Mouse (Mus musculus) myocyte (in vitro differentiated cells): ENCODE results near the gene Scrg1. TPM values are rescaled to one million over a fixed set of nuclear protein-coding genes. Genes with fewer than 3 reads are reported as not detected.
"Not testable (repeated sequence)": the region's sequence is repeated elsewhere in the genome, so short reads cannot be mapped to it uniquely, and the experiment has no call there.

Experiments used
- H3K27me3 ChIP-seq: one replicate; pipeline ENCODE4 v1.6.1; 2011; ENCODE audit not compliant: control insufficient read depth, insufficient read depth, insufficient read length
- H3K36me3 ChIP-seq: one replicate; pipeline ENCODE4 v1.6.1; 2011; ENCODE audit not compliant: control insufficient read depth, insufficient read depth
- H3K4me2 ChIP-seq: one replicate; pipeline ENCODE4 v1.6.1; 2011; ENCODE audit warnings: low read depth, control low read depth
- H3K4me3 ChIP-seq: one replicate; pipeline ENCODE4 v1.5.1; 2011; ENCODE audit warnings: mild to moderate bottlenecking, control low read depth, moderate library complexity
- H3K79me2 ChIP-seq: one replicate; pipeline ENCODE4 v1.6.1; 2011; ENCODE audit not compliant: control insufficient read depth, insufficient read depth
- H3ac ChIP-seq: one replicate; pipeline ENCODE4 v1.6.1; 2011; ENCODE audit not compliant: control insufficient read depth, insufficient read length
- MYOD1 ChIP-seq, 3 experiments: IDR thresholded peaks; one replicate each; pipeline ENCODE4 v1.6.1; 2011; ENCODE audit warnings: control low read depth in 2 of 3, low read depth in 2 of 3, mild to moderate bottlenecking in 2 of 3, moderate library complexity in 1 of 3; ENCODE audit not compliant: insufficient read length in 2 of 3, control insufficient read depth in 1 of 3
- POLR2A ChIP-seq: IDR thresholded peaks from one replicate; pipeline ENCODE4 v1.6.1; 2011; ENCODE audit warnings: low read depth, mild to moderate bottlenecking, control low read depth, moderate library complexity; ENCODE audit not compliant: insufficient read length
- POLR2AphosphoS2 ChIP-seq: IDR thresholded peaks from one replicate; pipeline ENCODE4 v1.6.1; 2011; ENCODE audit warnings: low read depth, control low read depth; ENCODE audit not compliant: insufficient read length
- TCF12 ChIP-seq: IDR thresholded peaks from one replicate; pipeline ENCODE4 v1.6.1; 2011; ENCODE audit warnings: mild to moderate bottlenecking, control low read depth; ENCODE audit not compliant: poor library complexity, insufficient read depth, severe bottlenecking
- TCF3 ChIP-seq: IDR thresholded peaks from one replicate; pipeline ENCODE4 v1.6.1; 2011; ENCODE audit warnings: low read depth, control low read depth; ENCODE audit not compliant: insufficient read length
- polyA plus RNA-seq: library from polyadenylated mRNA; unstranded; fragments of >200 nt; fragmentation: generic; extraction: Trizol; gene quantifications from one replicate; pipeline ENCODE4 v1.2.1, GENCODE M21; 2012; ENCODE audit warnings: missing spikeins

The Scrg1 gene
- polyA plus RNA-seq, 1 experiment: not detected

DNA sequence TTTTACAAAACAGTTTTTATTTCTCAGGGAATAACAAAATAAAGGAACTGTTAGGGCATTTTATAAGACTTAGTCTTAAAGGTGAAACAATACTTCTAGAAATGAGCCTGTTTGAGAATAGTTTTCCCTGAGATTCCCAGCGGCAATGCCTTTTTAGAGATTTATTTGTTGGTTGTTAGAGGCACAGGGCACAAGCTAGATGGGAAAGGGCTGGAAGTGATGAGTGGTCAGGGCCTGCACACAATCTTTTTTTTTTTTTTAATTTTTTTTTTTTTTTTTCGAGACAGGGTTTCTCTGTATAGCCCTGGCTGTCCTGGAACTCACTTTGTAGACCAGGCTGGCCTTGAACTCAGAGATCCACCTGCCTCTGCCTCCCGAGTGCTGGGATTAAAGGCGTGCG, 61.0 kb downstream of the Scrg1 start:
- peaks cover 24% of the 10 kb centered on the region for H3K36me3 ChIP-seq
- not testable (repeated sequence) for H3K27me3 ChIP-seq, H3K4me2 ChIP-seq, H3K4me3 ChIP-seq, H3ac ChIP-seq
- TF ChIP-seq POLR2AphosphoS2: peak; percentile 11
- H3K79me2 ChIP-seq: peaks cover 23% of the 10 kb centered on the region

GRCm38 (mm10) chr8:57517723-57518122, 62.0 kb downstream of the Scrg1 start:
- Histone ChIP-seq H3K36me3 (peaks cover 24% of the 10 kb centered on the region), H3K4me2 (no peak overlapping the region), H3K79me2 (peaks cover 22% of the 10 kb centered on the region), H3ac (no peak overlapping the region), H3K27me3 (no peaks in the 10 kb centered on the region), H3K4me3 (no peak overlapping the region)
- no peak for TF ChIP-seq TCF3

GRCm38 (mm10) chr8:57520186-57520786, 64.6 kb downstream of the Scrg1 start:
- no peak overlapping the region for H3K4me2 ChIP-seq
- TF ChIP-seq MYOD1 (IDR thresholded peaks at IDR 0.05; ENCODE audit: control insufficient read depth in 1 of 3, insufficient read length in 2 of 3, low read depth in 2 of 3): no peak
- TF ChIP-seq POLR2AphosphoS2: no peak
- TF ChIP-seq TCF12: no peak
- TF ChIP-seq POLR2A: no peak
- no peak overlapping the region for H3ac ChIP-seq
- H3K4me3 ChIP-seq: no peak overlapping the region
- no peaks in the 10 kb centered on the region for H3K27me3 ChIP-seq
- peaks cover 20% of the 10 kb centered on the region for H3K36me3 ChIP-seq
- H3K79me2 ChIP-seq: no peaks in the 10 kb centered on the region

Other genes with a start within 250 kb of the Scrg1 start
- gene Hand2, start 134.9 kb upstream of the Scrg1 start, polyA plus RNA-seq: not detected
- gene Sap30, start 31.9 kb downstream of the Scrg1 start, polyA plus RNA-seq: 32.5 TPM
- gene Hmgb2, start 56.0 kb downstream of the Scrg1 start, polyA plus RNA-seq: 24.9 TPM
- 3.1 TPM for gene Galnt7, start 197.1 kb downstream of the Scrg1 start, polyA plus RNA-seq